Comparison of ENCODE assay signal across 9 mouse cellular contexts in genomic region chr3:107038661-107039223, GRCm38 (mm10). TPM values are rescaled to one million over a fixed set of nuclear protein-coding genes. Genes with fewer than 3 reads are reported as not detected.
DNase-seq lines count a peak whose midpoint lies in the region; ATAC-seq and TF ChIP-seq lines count a peak whose summit lies in the region.
"Had no signal": no experiment of that assay in that cellular context is flagged by ENCODE, and none has a peak within 500 bp of the region (broad histone marks: within the 10 kb centered on the region; RNA-seq: fewer than 3 reads in every experiment).

No protein-coding gene starts in this region.

- no peaks in the 10 kb centered on the region for H3K9me3 ChIP-seq in heart, embryonic 16.5 days (replicated peaks; ENCODE audit: control insufficient read depth, low read length)
- no peaks in the 10 kb centered on the region for H3K9me3 ChIP-seq in hindbrain, postnatal 0 days (ENCODE audit: low read length)
- H3K9me3 ChIP-seq in intestine, embryonic 15.5 days: no peaks in the 10 kb centered on the region

- peak overlapping the region; percentile 32 for H3K4me3 ChIP-seq in heart, embryonic 16.5 days (ENCODE audit: low read length)
- peak overlapping the region; percentile 76 for H3K4me3 ChIP-seq in hindbrain, postnatal 0 days (ENCODE audit: low read length)
- H3K4me3 ChIP-seq in small intestine, adult 2 months (ENCODE audit: low read depth, low read length): peak overlapping the region; percentile 35; the same call in 1 of the 2 replicates
- H3K4me3 ChIP-seq in intestine, embryonic 15.5 days (replicated peaks): no peak overlapping the region

- H3K27me3 ChIP-seq in heart, embryonic 16.5 days (ENCODE audit: control insufficient read depth, insufficient read depth, low read length): peaks cover 17% of the 10 kb centered on the region
- H3K27me3 ChIP-seq in hindbrain, postnatal 0 days (ENCODE audit: insufficient read depth, low read length): no peaks in the 10 kb centered on the region
- peaks cover 14% of the 10 kb centered on the region; the same call in 1 of the 2 replicates for H3K27me3 ChIP-seq in small intestine, adult 2 months (ENCODE audit: control insufficient read depth, insufficient read depth, low read length)
- peaks cover 7% of the 10 kb centered on the region; the same call in 1 of the 2 replicates for H3K27me3 ChIP-seq in intestine, embryonic 15.5 days (replicated peaks)

- H3K9ac ChIP-seq in heart, embryonic 16.5 days (ENCODE audit: low read length): no peak overlapping the region
- peak overlapping the region; percentile 28; the same call in 1 of the 2 replicates for H3K9ac ChIP-seq in hindbrain, postnatal 0 days (replicated peaks; ENCODE audit: low read length)
- H3K9ac ChIP-seq in intestine, embryonic 15.5 days: no peak overlapping the region

- WGBS in heart, embryonic 16.5 days: 48% methylated on average over 10 of the region's 10 CpGs
- 9% methylated on average over 10 of the region's 10 CpGs for WGBS in hindbrain, postnatal 0 days
- WGBS in small intestine, adult 2 months: 56% methylated on average over 10 of the region's 10 CpGs
- 64% methylated on average over 10 of the region's 10 CpGs for WGBS in intestine, embryonic 15.5 days

- peak overlapping the region; percentile 42; the same call in 1 of the 2 replicates for H3K4me2 ChIP-seq in heart, embryonic 16.5 days (ENCODE audit: low read depth, low read length)
- peak overlapping the region; percentile 85 for H3K4me2 ChIP-seq in hindbrain, postnatal 0 days (ENCODE audit: low read depth, low read length)
- no peak overlapping the region for H3K4me2 ChIP-seq in intestine, embryonic 15.5 days (replicated peaks)

- no peak for TF ChIP-seq CTCF in hindbrain, postnatal 0 days (IDR thresholded peaks at IDR 0.05; ENCODE audit: low read depth)
- TF ChIP-seq CTCF in small intestine, adult 2 months (IDR thresholded peaks at IDR 0.05; ENCODE audit: extremely low read depth, insufficient read length, insufficient replicate concordance, low read depth, low read length): no peak

- H3K4me1 ChIP-seq in heart, embryonic 16.5 days (ENCODE audit: control insufficient read depth, insufficient read depth, low read length): peaks cover 5% of the 10 kb centered on the region
- peaks cover 12% of the 10 kb centered on the region; the same call in 1 of the 2 replicates for H3K4me1 ChIP-seq in hindbrain, postnatal 0 days (ENCODE audit: insufficient read depth, low read length)
- H3K4me1 ChIP-seq in small intestine, adult 2 months (ENCODE audit: control insufficient read depth, insufficient read depth, insufficient read length, low read length): peaks cover 4% of the 10 kb centered on the region; the same call in 1 of the 2 replicates
- no peaks in the 10 kb centered on the region for H3K4me1 ChIP-seq in intestine, embryonic 15.5 days (replicated peaks)

- no peaks in the 10 kb centered on the region for H3K36me3 ChIP-seq in heart, embryonic 16.5 days (ENCODE audit: control insufficient read depth, insufficient read depth)
- no peaks in the 10 kb centered on the region for H3K36me3 ChIP-seq in hindbrain, postnatal 0 days (ENCODE audit: insufficient read depth, low read length)
- no peaks in the 10 kb centered on the region for H3K36me3 ChIP-seq in small intestine, adult 2 months (ENCODE audit: control insufficient read depth, insufficient read depth, low read length)
- no peaks in the 10 kb centered on the region for H3K36me3 ChIP-seq in intestine, embryonic 15.5 days

- no peak overlapping the region for H3K27ac ChIP-seq in heart, embryonic 16.5 days (ENCODE audit: low read length)
- no peak overlapping the region for H3K27ac ChIP-seq in hindbrain, postnatal 0 days
- H3K27ac ChIP-seq in small intestine, adult 2 months (ENCODE audit: insufficient read depth, low read depth, low read length): peak overlapping the region; percentile 75
- H3K27ac ChIP-seq in intestine, embryonic 15.5 days: no peak overlapping the region

- no peak for DNase-seq in heart, adult 8-10 months (ENCODE audit: low spot score)
- DNase-seq in embryo, embryonic 10.5 days (ENCODE audit: low spot score): peak; percentile 70
- DNase-seq in hindbrain, postnatal 0 days (ENCODE audit: low spot score): peak; percentile 88
- peak; percentile 66 for DNase-seq in mesoderm, embryonic 11.5 days (ENCODE audit: low read depth, low spot score)
- DNase-seq in gastrocnemius, adult 8-10 months (ENCODE audit: low spot score in 2 of 2): no peak

- TF ChIP-seq POLR2A in small intestine, adult 2 months (IDR thresholded peaks at IDR 0.05; ENCODE audit: low read depth, low read length): no peak

- ATAC-seq in heart, embryonic 16.5 days (replicated peaks; ENCODE audit: extremely low read depth, insufficient read depth, low FRiP score): no peak
- ATAC-seq in hindbrain, postnatal 0 days: peak; percentile 22; the same call in 1 of the 2 replicates
- ATAC-seq in intestine, embryonic 15.5 days: no peak

RNA-seq across cellular contexts. Expression of gene Kcna3, which starts 2.8 kb away (rescaled TPM):
- 1.7 and 3.0 TPM in 2 replicates for polyA plus RNA-seq in heart, embryonic 16.5 days (2015; fragmentation: Nextera tagmentation; extraction: Ambion mirVana)
- total RNA-seq in heart, adult 8-10 months (2022): under 1 TPM; 0.27 to 0.69 (median 0.34) TPM
- total RNA-seq in hindbrain, postnatal 0 days (2014; rRNA removed): 52.0 and 53.9 TPM in 2 replicates
- 9.2 and 11.3 TPM in 2 replicates for polyA plus RNA-seq in hindbrain, postnatal 0 days (2015; fragmentation: Nextera tagmentation; extraction: Ambion mirVana)
- 2.5 and 3.9 TPM in 2 replicates for polyA plus RNA-seq in small intestine, adult 2 months (2012; rRNA removed)
- not detected for total RNA-seq in gastrocnemius, adult 8-10 months (2022)
- polyA plus RNA-seq in intestine, embryonic 15.5 days (2015; fragmentation: Nextera tagmentation; extraction: Ambion mirVana): 0.96 and 1.2 TPM in 2 replicates
- total RNA-seq: MEL had no signal

Comparison
In these comparisons a context has a peak if more than half of its experiments do, and no peak if none do; other contexts are left out.
1. DNase-seq: peak in embryo, embryonic 10.5 days (single experiment), hindbrain, postnatal 0 days (single experiment) and mesoderm, embryonic 11.5 days (single experiment); none in heart, adult 8-10 months (single experiment) and gastrocnemius, adult 8-10 months (0 of 2).